Mouse (Mus musculus): ENCODE data around the gene Acot1.
"Not testable (repeated sequence)": the region's sequence is repeated elsewhere in the genome, so short reads cannot be mapped to it uniquely, and the experiment has no call there.

The Acot1 gene

GRCm38 (mm10) chr12:84011251-84012040, 2.2 kb downstream of the Acot1 start:
- in situ Hi-C loops (cut with MboI; ENCODE audit: low pct_unique_long_range_greater_than_20kb in 1 of 2, low sequenced_read_pairs in 2 of 2, unreplicated experiment in 1 of 2) = no loop called here

- in situ Hi-C loops (cut with MboI; ENCODE audit: low pct_unique_long_range_greater_than_20kb in 1 of 2, low sequenced_read_pairs in 2 of 2, unreplicated experiment in 1 of 2) = no loop called here
Observed at GRCm38 (mm10) chr12:84013130-84013529, 3.8 kb downstream of the Acot1 start.

- in situ Hi-C loops (cut with MboI; ENCODE audit: low pct_unique_long_range_greater_than_20kb in 1 of 2, low sequenced_read_pairs in 2 of 2, unreplicated experiment in 1 of 2) = no loop called here
Observed at GRCm38 (mm10) chr12:84013701-84014100, 4.4 kb downstream of the Acot1 start.

GRCm38 (mm10) chr12:84020528-84020927, 11.2 kb downstream of the Acot1 start:
- in situ Hi-C loops (cut with MboI; ENCODE audit: low pct_unique_long_range_greater_than_20kb in 1 of 2, low sequenced_read_pairs in 2 of 2, unreplicated experiment in 1 of 2) = not testable (repeated sequence)

- in situ Hi-C loops (cut with MboI; ENCODE audit: low pct_unique_long_range_greater_than_20kb in 1 of 2, low sequenced_read_pairs in 2 of 2, unreplicated experiment in 1 of 2) = not testable (repeated sequence)
Observed at GRCm38 (mm10) chr12:84022266-84022665, 13.0 kb downstream of the Acot1 start.

GRCm38 (mm10) chr12:84023052-84023745, 13.9 kb downstream of the Acot1 start:
- in situ Hi-C loops (cut with MboI; ENCODE audit: low pct_unique_long_range_greater_than_20kb in 1 of 2, low sequenced_read_pairs in 2 of 2, unreplicated experiment in 1 of 2) = no loop called here

- in situ Hi-C loops (cut with MboI; ENCODE audit: low pct_unique_long_range_greater_than_20kb in 1 of 2, low sequenced_read_pairs in 2 of 2, unreplicated experiment in 1 of 2) = no loop called here
Observed at GRCm38 (mm10) chr12:84025888-84026287, 16.6 kb downstream of the Acot1 start.

- in situ Hi-C loops (cut with MboI; ENCODE audit: low pct_unique_long_range_greater_than_20kb in 1 of 2, low sequenced_read_pairs in 2 of 2, unreplicated experiment in 1 of 2) = not testable (repeated sequence)
Observed at GRCm38 (mm10) chr12:84028328-84028727, 19.0 kb downstream of the Acot1 start.

GRCm38 (mm10) chr12:84029043-84029442, 19.8 kb downstream of the Acot1 start:
- in situ Hi-C loops (cut with MboI; ENCODE audit: low pct_unique_long_range_greater_than_20kb in 1 of 2, low sequenced_read_pairs in 2 of 2, unreplicated experiment in 1 of 2) = not testable (repeated sequence)

- in situ Hi-C loops (cut with MboI; ENCODE audit: low pct_unique_long_range_greater_than_20kb in 1 of 2, low sequenced_read_pairs in 2 of 2, unreplicated experiment in 1 of 2) = no loop called here
Observed at GRCm38 (mm10) chr12:84030659-84031332, 21.5 kb downstream of the Acot1 start.

- in situ Hi-C loops (cut with MboI; ENCODE audit: low pct_unique_long_range_greater_than_20kb in 1 of 2, low sequenced_read_pairs in 2 of 2, unreplicated experiment in 1 of 2) = no loop called here
Observed at GRCm38 (mm10) chr12:84032854-84033253, 23.6 kb downstream of the Acot1 start.

- in situ Hi-C loops (cut with MboI; ENCODE audit: low pct_unique_long_range_greater_than_20kb in 1 of 2, low sequenced_read_pairs in 2 of 2, unreplicated experiment in 1 of 2) = not testable (repeated sequence)
Observed at GRCm38 (mm10) chr12:84033302-84033701, 24.0 kb downstream of the Acot1 start.

GRCm38 (mm10) chr12:84034108-84034507, 24.8 kb downstream of the Acot1 start:
- in situ Hi-C loops (cut with MboI; ENCODE audit: low pct_unique_long_range_greater_than_20kb in 1 of 2, low sequenced_read_pairs in 2 of 2, unreplicated experiment in 1 of 2) = no loop called here

GRCm38 (mm10) chr12:84038241-84038640, 29.0 kb downstream of the Acot1 start, which contains the start of gene Acot4:
TSS of gene Acot4 (plus strand) at chr12:84038379.
- in situ Hi-C loops (cut with MboI; ENCODE audit: low pct_unique_long_range_greater_than_20kb in 1 of 2, low sequenced_read_pairs in 2 of 2, unreplicated experiment in 1 of 2) = not testable (repeated sequence)

- in situ Hi-C loops (cut with MboI; ENCODE audit: low pct_unique_long_range_greater_than_20kb in 1 of 2, low sequenced_read_pairs in 2 of 2, unreplicated experiment in 1 of 2) = not testable (repeated sequence)
Observed at GRCm38 (mm10) chr12:84038691-84039111, 29.4 kb downstream of the Acot1 start, which contains the start of gene Gm49366. TSS of gene Gm49366 (plus strand) at chr12:84038935.

GRCm38 (mm10) chr12:84042248-84042647, 33.0 kb downstream of the Acot1 start:
- in situ Hi-C loops (cut with MboI; ENCODE audit: low pct_unique_long_range_greater_than_20kb in 1 of 2, low sequenced_read_pairs in 2 of 2, unreplicated experiment in 1 of 2) = loop anchor here (10.0 kb wide), 1 partner anchor 57 kb away; the partner anchor contains the start of genes Acot2 (in 2 of the 2) and Heatr4 (in 2 of the 2)

- in situ Hi-C loops (cut with MboI; ENCODE audit: low pct_unique_long_range_greater_than_20kb in 1 of 2, low sequenced_read_pairs in 2 of 2, unreplicated experiment in 1 of 2) = loop anchor here (10.0 kb wide), 1 partner anchor 59 kb away; the partner anchor contains the start of genes Acot2 (in 2 of the 2) and Heatr4 (in 2 of the 2)
Observed at GRCm38 (mm10) chr12:84044045-84044444, 34.8 kb downstream of the Acot1 start.

GRCm38 (mm10) chr12:84046906-84047305, 37.6 kb downstream of the Acot1 start:
- in situ Hi-C loops (cut with MboI; ENCODE audit: low pct_unique_long_range_greater_than_20kb in 1 of 2, low sequenced_read_pairs in 2 of 2, unreplicated experiment in 1 of 2) = loop anchor here (10.0 kb wide), 1 partner anchor 62 kb away; the partner anchor contains the start of genes Acot2 (in 2 of the 2) and Heatr4 (in 2 of the 2)

- in situ Hi-C loops (cut with MboI; ENCODE audit: low pct_unique_long_range_greater_than_20kb in 1 of 2, low sequenced_read_pairs in 2 of 2, unreplicated experiment in 1 of 2) = loop anchor here (25.0 kb wide), 2 partner anchors 263 to 338 kb away; no protein-coding TSS in a partner anchor
Observed at GRCm38 (mm10) chr12:84050744-84051143, 41.5 kb downstream of the Acot1 start.

Measured in mouse embryonic stem cell (cell line).